Mouse (Mus musculus) erythroblast, embryonic 14.5 days (primary cell): Measurements from ENCODE around the gene Pelp1. TPM values are rescaled to one million over a fixed set of nuclear protein-coding genes. Genes with fewer than 3 reads are reported as not detected.
"Not testable (repeated sequence)": the region's sequence is repeated elsewhere in the genome, so short reads cannot be mapped to it uniquely, and the experiment has no call there.

Source experiments
- H3K27me3 ChIP-seq: 2 replicates; pipeline ENCODE4 v1.6.1; 2012; ENCODE audit warnings: inconsistent platforms; ENCODE audit not compliant: control insufficient read depth
- H3K36me3 ChIP-seq: 2 replicates; pipeline ENCODE4 v1.6.1; 2012; ENCODE audit warnings: mild to moderate bottlenecking, inconsistent platforms; ENCODE audit not compliant: control insufficient read depth
- H3K4me1 ChIP-seq: 2 replicates; pipeline ENCODE4 v1.6.1; 2012; ENCODE audit warnings: inconsistent platforms; ENCODE audit not compliant: control insufficient read depth
- H3K4me3 ChIP-seq: replicated peaks from 2 replicates; pipeline ENCODE3; 2012; ENCODE audit warnings: moderate library complexity, mild to moderate bottlenecking, inconsistent platforms
- H3K9me3 ChIP-seq: 2 replicates; pipeline ENCODE4 v1.6.1; 2012; ENCODE audit warnings: low read length, inconsistent platforms, mixed read lengths; ENCODE audit not compliant: control insufficient read depth
- GATA1 ChIP-seq: IDR thresholded peaks from 2 replicates; pipeline ENCODE4 v1.6.1; 2012; ENCODE audit warnings: low read length, inconsistent platforms, mixed read lengths
- TAL1 ChIP-seq: IDR thresholded peaks from 3 replicates; pipeline ENCODE4 v1.6.1; 2012; ENCODE audit warnings: low read length, inconsistent platforms, mixed read lengths
- polyA plus RNA-seq: library from polyadenylated mRNA; stranded (reverse); fragments of >175 nt; gene quantifications from 2 replicates; pipeline ENCODE4 v1.2.3, GENCODE M21; 2012

Pelp1 gene
- polyA plus RNA-seq, 1 experiment = 3.5 TPM

GRCm38 (mm10) chr11:70432048-70432894, 22.4 kb upstream of the Pelp1 start, which contains the start of gene Arrb2:
Gene Arrb2, plus strand, starts transcription at chr11:70432635.
- no peaks in the 10 kb centered on the region for H3K27me3 ChIP-seq
- TF ChIP-seq GATA1 = no peak
- TF ChIP-seq TAL1 = no peak
- peaks cover 42% of the 10 kb centered on the region for H3K4me1 ChIP-seq
- peak within 1 kb of the TSS; percentile 80 for H3K4me3 ChIP-seq
- H3K36me3 ChIP-seq = peaks cover 13% of the 10 kb centered on the region
- H3K9me3 ChIP-seq = no peaks in the 10 kb centered on the region

GRCm38 (mm10) chr11:70431574-70431973, 21.7 kb upstream of the Pelp1 start:
- H3K27me3 ChIP-seq = no peaks in the 10 kb centered on the region
- peaks cover 40% of the 10 kb centered on the region for H3K4me1 ChIP-seq
- H3K4me3 ChIP-seq = peak overlapping the region; percentile 80
- TF ChIP-seq GATA1 = no peak
- no peaks in the 10 kb centered on the region for H3K9me3 ChIP-seq
- peaks cover 7% of the 10 kb centered on the region for H3K36me3 ChIP-seq

GRCm38 (mm10) chr11:70426598-70426997, 16.8 kb upstream of the Pelp1 start:
- H3K36me3 ChIP-seq, H3K9me3 ChIP-seq, H3K4me3 ChIP-seq, H3K4me1 ChIP-seq, H3K27me3 ChIP-seq: not testable (repeated sequence)

- Histone ChIP-seq H3K36me3 (no peaks in the 10 kb centered on the region), H3K9me3 (no peaks in the 10 kb centered on the region), H3K4me3 (no peak overlapping the region), H3K4me1 (peaks cover 2% of the 10 kb centered on the region), H3K27me3 (no peaks in the 10 kb centered on the region; the same call in 1 of the 2 replicates)
- TF ChIP-seq TAL1 (no peak), GATA1 (no peak)
These were observed 9.7 kb upstream of the Pelp1 start for GRCm38 (mm10) chr11:70419486-70419885.

- H3K9me3 ChIP-seq = no peaks in the 10 kb centered on the region
- H3K4me3 ChIP-seq = no peak overlapping the region
- peaks cover 2% of the 10 kb centered on the region for H3K4me1 ChIP-seq
- TF ChIP-seq GATA1 (no peak), TAL1 (no peak)
- H3K27me3 ChIP-seq = no peaks in the 10 kb centered on the region; the same call in 1 of the 2 replicates
- H3K36me3 ChIP-seq = no peaks in the 10 kb centered on the region
These were observed 8.4 kb upstream of the Pelp1 start for GRCm38 (mm10) chr11:70418199-70418598.

- H3K4me1 ChIP-seq = peaks cover 19% of the 10 kb centered on the region
- no peak overlapping the region for H3K4me3 ChIP-seq
- TF ChIP-seq GATA1 = no peak
- TF ChIP-seq TAL1 = no peak
- no peaks in the 10 kb centered on the region for H3K9me3 ChIP-seq
- H3K36me3 ChIP-seq = no peaks in the 10 kb centered on the region
- no peaks in the 10 kb centered on the region; the same call in 1 of the 2 replicates for H3K27me3 ChIP-seq
These were observed 4.1 kb upstream of the Pelp1 start for GRCm38 (mm10) chr11:70413961-70414360.

GRCm38 (mm10) chr11:70412591-70412990, 2.8 kb upstream of the Pelp1 start:
- Histone ChIP-seq H3K36me3 (peaks cover 1% of the 10 kb centered on the region), H3K4me3 (no peak overlapping the region), H3K9me3 (no peaks in the 10 kb centered on the region), H3K4me1 (peaks cover 31% of the 10 kb centered on the region), H3K27me3 (no peaks in the 10 kb centered on the region; the same call in 1 of the 2 replicates)
- TF ChIP-seq TAL1 (no peak), GATA1 (no peak)

GRCm38 (mm10) chr11:70410297-70410643, 439 bp upstream of the Pelp1 start:
- Histone ChIP-seq H3K27me3 (no peaks in the 10 kb centered on the region; the same call in 1 of the 2 replicates), H3K36me3 (peaks cover 23% of the 10 kb centered on the region), H3K4me1 (peaks cover 36% of the 10 kb centered on the region), H3K9me3 (no peaks in the 10 kb centered on the region), H3K4me3 (peak overlapping the region; percentile 94)
- TF ChIP-seq GATA1 (no peak), TAL1 (no peak)

- Histone ChIP-seq H3K36me3 (peaks cover 82% of the 10 kb centered on the region), H3K4me3 (no peak overlapping the region)
These were observed 6.2 kb downstream of the Pelp1 start for GRCm38 (mm10) chr11:70403598-70403997.

More at GRCm38 (mm10) chr11:70403598-70403997, 6.2 kb downstream of the Pelp1 start:
- TF ChIP-seq GATA1 = no peak
- TF ChIP-seq TAL1 = no peak
- Histone ChIP-seq H3K27me3 (no peaks in the 10 kb centered on the region), H3K9me3 (no peaks in the 10 kb centered on the region), H3K4me1 (peaks cover 14% of the 10 kb centered on the region)
